Mouse (Mus musculus) lung, adult 18-20 months (tissue): ENCODE results near the gene Gm9958.

Source experiments
- DNase-seq, 2 experiments: peaks; one replicate each; pipeline ENCODE4 v3.0.0; 2022; ENCODE audit warnings: mixed read lengths in 2 of 2

Gm9958 gene

DNA sequence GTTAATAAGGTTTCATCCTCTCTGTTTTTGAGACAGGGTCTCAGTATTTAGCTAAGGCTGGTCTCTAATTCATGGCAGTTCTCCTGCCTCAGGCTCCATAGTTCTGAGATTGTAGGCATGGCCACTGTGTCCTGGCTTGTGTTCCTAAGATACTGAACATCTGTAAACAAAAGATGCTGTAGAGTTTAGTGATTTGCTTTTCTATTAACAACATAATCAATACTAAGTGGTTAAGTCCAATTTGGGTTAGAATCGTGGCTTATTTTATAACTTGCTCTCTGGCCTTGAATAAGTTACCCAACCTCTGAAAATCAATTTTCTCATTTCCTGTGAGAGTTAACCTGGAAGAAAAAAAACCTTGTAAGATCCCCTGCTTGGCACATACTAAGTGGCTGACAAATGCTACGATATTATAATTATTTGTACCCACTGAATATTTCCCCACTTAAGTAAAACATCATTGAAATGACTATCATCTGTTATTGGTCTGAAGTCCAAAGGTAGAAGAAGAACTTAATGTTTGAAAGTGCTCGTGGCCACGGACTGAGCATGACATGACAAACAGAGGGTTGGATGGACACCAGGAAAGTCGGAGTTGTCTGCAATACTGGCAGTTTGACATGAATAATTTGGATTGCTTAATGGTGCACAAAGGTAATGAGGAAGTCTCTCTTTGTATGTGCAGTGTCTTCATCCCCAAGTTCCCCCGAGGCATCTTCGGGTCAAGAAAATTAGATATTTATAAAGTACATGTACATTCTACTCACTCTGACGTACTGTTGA, 47.3 kb downstream of the Gm9958 start:
- DNase-seq, result no peak

DNA sequence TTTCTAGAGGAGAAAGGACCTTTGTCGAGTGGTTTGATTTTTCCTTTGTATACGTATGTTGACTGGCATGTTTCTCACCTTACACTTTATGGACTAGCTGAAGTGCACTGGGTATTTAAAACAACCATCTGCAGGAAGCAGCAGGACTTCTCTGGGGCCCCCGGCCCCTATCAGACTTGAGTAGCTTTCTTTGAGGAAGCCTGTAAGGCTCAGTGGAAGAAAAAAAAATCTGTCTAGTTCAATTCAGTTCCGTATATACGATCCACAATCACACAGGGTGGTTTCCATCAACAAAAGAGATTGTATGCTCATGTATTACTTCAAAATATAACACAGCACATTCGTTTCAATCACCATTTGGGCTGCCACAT, 47.9 kb downstream of the Gm9958 start:
- DNase-seq, result no peak
